Mouse (Mus musculus) MEL (cell line): ENCODE measurements at regions not wholly inside any gene's neighbourhood (a gene's known extent, or its start where the extent isn't known, plus 50 kb on each side); places are given as distances from the start of the nearest gene placed in this dataset.

Source experiments
- DNase-seq: peaks from one replicate; pipeline ENCODE4 v3.0.0; 2011; ENCODE audit warnings: low read depth, low spot score
- H3K27ac ChIP-seq: 2 replicates; pipeline ENCODE4 v1.5.1; 2012; ENCODE audit warnings: low read depth, mild to moderate bottlenecking, control low read depth, low read length, moderate library complexity; ENCODE audit not compliant: control insufficient read depth
- H3K27me3 ChIP-seq, 2 experiments: fragments of 150-350 bp in 1 of 2; sonication (generic) in 1 of 2; 2 replicates each; pipeline ENCODE4 v1.6.1; 2012; ENCODE audit warnings: low read length in 2 of 2, mild to moderate bottlenecking in 2 of 2, improper control_type of control experiment in 1 of 2, moderate library complexity in 1 of 2; ENCODE audit not compliant: insufficient read depth in 2 of 2, control insufficient read depth in 1 of 2
- H3K36me3 ChIP-seq, 2 experiments: 2 replicates each; pipeline ENCODE4 v1.6.1; 2012 to 2014; ENCODE audit warnings: low read length in 2 of 2, improper control_type of control experiment in 1 of 2, inconsistent platforms in 1 of 2, mild to moderate bottlenecking in 1 of 2; ENCODE audit not compliant: insufficient read depth in 2 of 2, control insufficient read depth in 1 of 2
- H3K4me1 ChIP-seq, 2 experiments: fragments of 150-350 bp in 1 of 2; sonication (generic) in 1 of 2; 2 replicates each; pipeline ENCODE4 v1.6.1; 2012; ENCODE audit warnings: low read length in 2 of 2, improper control_type of control experiment in 1 of 2, mild to moderate bottlenecking in 1 of 2; ENCODE audit not compliant: insufficient read depth in 2 of 2, control insufficient read depth in 1 of 2
- H3K4me3 ChIP-seq, 2 experiments: fragments of 150-350 bp in 1 of 2; sonication (generic) in 1 of 2; 2 replicates each; pipeline ENCODE4 v1.5.1; 2012; ENCODE audit warnings: low read depth in 2 of 2, low read length in 2 of 2, mild to moderate bottlenecking in 2 of 2, moderate library complexity in 2 of 2, control low read depth in 1 of 2, improper control_type of control experiment in 1 of 2; ENCODE audit not compliant: control insufficient read depth in 1 of 2, insufficient read depth in 1 of 2
- H3K79me2 ChIP-seq: 2 replicates; pipeline ENCODE4 v1.6.1; 2012; ENCODE audit warnings: mild to moderate bottlenecking, low read length, moderate library complexity; ENCODE audit not compliant: control insufficient read depth, poor library complexity, insufficient read depth
- H3K9ac ChIP-seq: 2 replicates; pipeline ENCODE4 v1.6.1; 2012; ENCODE audit warnings: low read depth, mild to moderate bottlenecking, control low read depth, low read length, moderate library complexity; ENCODE audit not compliant: control insufficient read depth, poor library complexity, severe bottlenecking
- H3K9me3 ChIP-seq: fragments of 150-350 bp; sonication (generic); replicated peaks from 2 replicates; pipeline ENCODE4 v1.6.1; 2012; ENCODE audit warnings: mild to moderate bottlenecking, low read length, improper control_type of control experiment, moderate library complexity; ENCODE audit not compliant: insufficient read depth
- CHD1 ChIP-seq: IDR thresholded peaks from 2 replicates; pipeline ENCODE4 v1.6.1; 2012; ENCODE audit warnings: low read depth, mild to moderate bottlenecking, inconsistent platforms, low read length, improper control_type of control experiment
- EP300 ChIP-seq, 2 experiments: IDR thresholded peaks; 2 replicates each; pipeline ENCODE4 v1.6.1; 2011; ENCODE audit warnings: improper control_type of control experiment in 2 of 2, low read length in 2 of 2, low read depth in 1 of 2, mild to moderate bottlenecking in 1 of 2
- KAT2A ChIP-seq: conservative IDR thresholded peaks from 2 replicates; pipeline ENCODE4 v1.6.1; 2012; ENCODE audit warnings: low read depth, low read length, improper control_type of control experiment, inconsistent platforms
- MAZ ChIP-seq: IDR thresholded peaks from 2 replicates; pipeline ENCODE4 v1.6.1; 2012; ENCODE audit warnings: low read depth, mild to moderate bottlenecking, inconsistent platforms, low read length, improper control_type of control experiment
- NRF1 ChIP-seq: IDR thresholded peaks from 2 replicates; pipeline ENCODE4 v1.6.1; 2014; ENCODE audit warnings: low read depth, mild to moderate bottlenecking, inconsistent platforms, low read length, improper control_type of control experiment, moderate library complexity; ENCODE audit not compliant: poor library complexity, insufficient read depth, severe bottlenecking
- RCOR1 ChIP-seq: IDR thresholded peaks from 2 replicates; pipeline ENCODE4 v1.6.1; 2012; ENCODE audit warnings: low read depth, mild to moderate bottlenecking, inconsistent platforms, low read length, improper control_type of control experiment
- SIN3A ChIP-seq: IDR thresholded peaks from 2 replicates; pipeline ENCODE4 v1.6.1; 2012; ENCODE audit warnings: low read length, improper control_type of control experiment, inconsistent platforms
- USF1 ChIP-seq: IDR thresholded peaks from 2 replicates; pipeline ENCODE4 v1.6.1; 2014; ENCODE audit warnings: low read depth, mild to moderate bottlenecking, inconsistent platforms, low read length, improper control_type of control experiment, moderate library complexity
- ZNF384 ChIP-seq: IDR thresholded peaks from 2 replicates; pipeline ENCODE4 v1.6.1; 2012; ENCODE audit warnings: low read depth, mild to moderate bottlenecking, inconsistent platforms, low read length, improper control_type of control experiment

DNA sequence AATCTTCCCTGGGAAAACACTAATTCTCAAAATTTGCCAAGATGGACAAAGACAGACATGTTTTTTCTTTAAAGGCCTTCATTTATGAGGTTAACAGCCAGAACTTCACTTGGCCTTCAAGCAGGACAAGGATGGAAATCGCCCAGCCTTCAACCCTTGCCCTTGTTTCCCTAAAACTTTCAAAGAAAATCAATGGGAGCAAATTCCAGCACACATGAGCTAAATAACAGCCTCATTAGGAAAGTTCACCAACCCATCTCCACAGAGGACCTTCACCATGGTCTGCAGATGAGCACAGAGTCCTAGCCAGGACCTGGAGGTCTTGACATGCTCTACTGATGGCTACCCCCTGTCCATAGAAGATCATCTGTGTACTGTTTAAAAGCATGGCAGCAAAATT is 271.8 kb downstream of the Ddx10 start:
- H3K27ac ChIP-seq, result no peak overlapping the region
- TF ChIP-seq SIN3A, result no peak
- H3K4me3 ChIP-seq, result no peak overlapping the region
- H3K36me3 ChIP-seq, result no peaks in the 10 kb centered on the region
- no peak for DNase-seq
- peaks cover 0 to 1% of the 10 kb centered on the region in 2 experiments; a peak in 1 of 4 replicates for H3K27me3 ChIP-seq
- no peaks in the 10 kb centered on the region for H3K9me3 ChIP-seq
- H3K4me1 ChIP-seq, result no peaks in the 10 kb centered on the region
- no peaks in the 10 kb centered on the region for H3K79me2 ChIP-seq
- H3K9ac ChIP-seq, result no peak overlapping the region

GRCm38 (mm10) chr9:52965631-52966030 is 282.2 kb downstream of the Ddx10 start:
- H3K36me3 ChIP-seq, result no peaks in the 10 kb centered on the region
- TF ChIP-seq MAZ (no peak), KAT2A (no peak)
- no peak overlapping the region for H3K9ac ChIP-seq
- H3K79me2 ChIP-seq, result no peaks in the 10 kb centered on the region
- no peak overlapping the region for H3K4me3 ChIP-seq
- DNase-seq, result no peak
- no peaks in the 10 kb centered on the region for H3K9me3 ChIP-seq
- no peaks in the 10 kb centered on the region for H3K27me3 ChIP-seq
- no peak overlapping the region for H3K27ac ChIP-seq
- H3K4me1 ChIP-seq, result no peaks in the 10 kb centered on the region

DNA sequence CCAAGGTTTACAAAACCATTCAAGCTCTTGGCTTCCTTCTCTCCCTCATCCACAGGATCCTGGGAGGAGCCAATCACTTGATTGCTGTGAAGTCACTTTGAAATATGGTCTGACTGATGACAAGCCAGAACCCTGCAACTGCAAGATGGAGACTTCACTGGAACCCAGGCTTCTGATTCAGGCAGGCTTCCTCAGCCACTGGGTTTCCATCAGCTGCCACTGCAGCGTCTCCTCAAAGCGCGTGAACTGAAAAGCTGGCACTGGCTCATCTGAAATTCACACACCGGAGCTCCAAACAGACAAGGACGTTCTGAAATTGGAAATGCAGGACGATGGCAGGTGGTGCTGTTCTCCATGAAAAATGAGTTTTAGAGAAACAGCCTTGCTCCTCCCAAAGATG is 280.1 kb upstream of the AI593442 start:
- Histone ChIP-seq H3K4me3 (no peak overlapping the region), H3K4me1 (no peaks in the 10 kb centered on the region), H3K79me2 (no peaks in the 10 kb centered on the region), H3K27ac (no peak overlapping the region), H3K36me3 (no peaks in the 10 kb centered on the region), H3K9me3 (no peaks in the 10 kb centered on the region), H3K9ac (no peak overlapping the region), H3K27me3 (no peaks in the 10 kb centered on the region)
- TF ChIP-seq CHD1, result no peak
- TF ChIP-seq EP300 (IDR thresholded peaks at IDR 0.05; ENCODE audit: low read depth in 1 of 2, low read length in 2 of 2), result no peak
- no peak for TF ChIP-seq RCOR1
- TF ChIP-seq ZNF384, result no peak
- TF ChIP-seq NRF1, result no peak
- DNase-seq, result no peak

GRCm38 (mm10) chr9:52957245-52957644 is 277.7 kb upstream of the AI593442 start:
- H3K27ac ChIP-seq, result no peak overlapping the region
- no peak for DNase-seq

More at GRCm38 (mm10) chr9:52957245-52957644, 277.7 kb upstream of the AI593442 start:
- no peak for TF ChIP-seq USF1
- TF ChIP-seq NRF1, result no peak
- Histone ChIP-seq H3K9ac (no peak overlapping the region), H3K4me3 (no peak overlapping the region), H3K9me3 (no peaks in the 10 kb centered on the region), H3K36me3 (no peaks in the 10 kb centered on the region), H3K4me1 (no peaks in the 10 kb centered on the region), H3K79me2 (no peaks in the 10 kb centered on the region), H3K27me3 (no peaks in the 10 kb centered on the region)
